Mouse (Mus musculus): ENCODE results near the gene Nin. TPM values are rescaled to one million over a fixed set of nuclear protein-coding genes. Genes with fewer than 3 reads are reported as not detected.

The Nin gene
- polyA plus RNA-seq (2017; shearing (Covaris generic)): 40.1 TPM

DNA sequence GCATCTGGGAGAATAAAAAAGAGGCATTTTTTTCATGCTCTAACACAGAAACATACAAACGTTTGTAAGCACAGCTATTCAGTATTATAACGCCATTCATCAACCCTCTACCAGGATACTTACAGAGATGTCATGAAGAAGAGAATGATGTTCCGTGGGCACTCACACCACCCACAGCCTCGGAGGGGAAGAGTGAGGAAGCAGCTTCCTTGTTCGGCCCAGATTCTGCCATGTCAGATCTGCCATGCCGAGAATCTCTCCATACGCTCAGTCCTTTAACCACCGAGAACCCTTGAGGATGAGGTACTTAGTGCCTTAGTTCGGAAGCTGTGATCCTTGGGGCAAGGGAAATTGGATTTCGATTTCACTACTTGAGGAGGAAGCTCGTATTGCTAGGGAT is at the start of gene Nin:
Nin (minus strand) TSS at position 367 of the 400 bp plus-strand sequence.

DNA sequence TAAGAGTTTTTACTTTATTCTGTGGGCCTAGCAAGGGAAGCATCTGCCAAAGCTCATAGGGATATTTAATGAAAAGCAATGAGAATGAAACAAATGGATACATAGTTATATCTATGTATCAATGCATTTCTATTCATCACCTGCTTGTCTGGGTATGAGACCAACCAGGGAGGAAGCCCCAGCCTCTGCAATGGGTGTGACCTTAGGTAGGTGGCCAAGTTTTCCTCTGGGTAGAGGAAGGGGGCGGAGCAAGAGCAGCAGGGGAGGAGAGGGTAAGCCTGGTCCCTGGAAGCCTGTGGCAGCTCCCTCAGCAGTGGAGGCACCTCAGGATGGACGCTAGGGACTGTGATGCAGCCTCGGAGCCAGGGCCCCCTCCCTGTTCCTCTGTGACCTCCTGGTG is 40.3 kb upstream of the Nin start, which contains the start of gene Abhd12b:
Abhd12b (plus strand) TSS at position 301 of the 400 bp plus-strand sequence.

DNA sequence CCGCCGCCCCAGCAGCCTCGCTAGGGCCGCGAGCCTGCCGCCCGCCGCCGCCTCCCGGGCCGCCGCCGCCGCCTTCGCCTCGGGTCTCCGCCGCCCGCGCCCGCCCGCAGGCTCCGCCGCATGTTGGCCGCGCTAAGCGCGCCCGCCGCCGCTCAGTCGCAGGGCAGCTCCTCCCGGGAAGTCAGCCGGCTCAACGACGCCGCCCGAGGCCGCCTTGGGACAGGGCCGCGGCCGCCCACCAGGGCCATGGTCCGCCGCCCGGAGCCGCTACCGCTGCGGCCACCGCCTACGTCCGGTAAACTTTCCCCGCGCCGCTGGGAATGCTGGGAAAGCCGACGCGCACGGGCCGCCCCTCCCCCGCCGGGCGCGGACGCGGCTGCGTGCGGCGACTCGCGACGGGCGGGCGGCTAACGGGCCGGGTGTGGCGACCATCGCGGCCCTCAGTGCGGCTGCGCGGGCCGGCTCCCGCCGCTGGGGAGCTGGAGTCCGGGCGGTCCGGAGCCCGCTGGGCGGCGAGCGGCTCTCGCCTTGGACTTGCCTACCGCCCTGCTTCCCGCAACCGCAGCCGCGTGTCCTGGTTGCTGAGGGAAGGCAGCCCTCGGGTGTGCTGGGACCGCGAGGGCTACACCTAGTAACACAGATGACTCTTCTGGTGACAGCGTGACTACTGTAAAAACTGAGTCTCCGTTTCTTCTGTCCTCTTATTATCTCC is 126.6 kb downstream of the Nin start, which contains the start of gene Sav1:
Sav1 (minus strand) TSS at position 217 of the 712 bp plus-strand sequence.

Other genes starting within 250 kb of the Nin start
- gene Atl1, start 221.1 kb downstream of the Nin start, polyA plus RNA-seq (2017; shearing (Covaris generic)): not detected
- gene Map4k5, start 220.5 kb downstream of the Nin start, polyA plus RNA-seq (2017; shearing (Covaris generic)): 7.0 TPM
- 5.9 TPM for gene Sav1, start 126.7 kb downstream of the Nin start, polyA plus RNA-seq (2017; shearing (Covaris generic))
- gene Abhd12b, start 40.4 kb upstream of the Nin start, polyA plus RNA-seq (2017; shearing (Covaris generic)): not detected
- 1.1 TPM for gene Pygl, start 117.8 kb upstream of the Nin start, polyA plus RNA-seq (2017; shearing (Covaris generic))
- gene Trim9, start 233.9 kb upstream of the Nin start, polyA plus RNA-seq (2017; shearing (Covaris generic)): 0.14 TPM

Measured in effector memory CD4-positive, alpha-beta T cell, adult 5 months (primary cell).